Mouse (Mus musculus): ENCODE results near the gene Sart3. TPM values are rescaled to one million over a fixed set of nuclear protein-coding genes. Genes with fewer than 3 reads are reported as not detected.

The Sart3 gene
- polyA plus RNA-seq, 1 experiment, result 29.3 TPM

GRCm38 (mm10) chr5:113764426-113764825 is 7.9 kb downstream of the Sart3 start:
- H3ac ChIP-seq (ENCODE audit: control insufficient read depth, insufficient read length), result no peak overlapping the region
- H3K79me2 ChIP-seq (ENCODE audit: control insufficient read depth, insufficient read depth), result peaks cover 65% of the 10 kb centered on the region
- H3K27me3 ChIP-seq (ENCODE audit: control insufficient read depth, insufficient read depth, insufficient read length), result no peaks in the 10 kb centered on the region
- H3K4me2 ChIP-seq (ENCODE audit: low read depth), result no peak overlapping the region
- no peak for TF ChIP-seq SRF (IDR thresholded peaks at IDR 0.05; ENCODE audit: control insufficient read depth, insufficient read length, low read depth)
- TF ChIP-seq E2F4 (IDR thresholded peaks at IDR 0.05; ENCODE audit: insufficient read depth), result no peak
- TF ChIP-seq POLR2AphosphoS2 (IDR thresholded peaks at IDR 0.05; ENCODE audit: insufficient read length, low read depth), result no peak
- no peak for TF ChIP-seq USF1 (IDR thresholded peaks at IDR 0.05; ENCODE audit: low read depth)
- no peak for TF ChIP-seq REST (IDR thresholded peaks at IDR 0.05; ENCODE audit: insufficient read depth, insufficient read length)
- TF ChIP-seq MYOG (IDR thresholded peaks at IDR 0.05; ENCODE audit: control insufficient read depth in 1 of 3, insufficient read depth in 1 of 3, insufficient read length in 2 of 3, low read depth in 2 of 3), result no peak
- no peak for TF ChIP-seq MYOD1 (IDR thresholded peaks at IDR 0.05; ENCODE audit: control insufficient read depth in 1 of 3, insufficient read length in 2 of 3, low read depth in 2 of 3)
- no peak for TF ChIP-seq POLR2A (IDR thresholded peaks at IDR 0.05; ENCODE audit: insufficient read length, low read depth)
- no peak for TF ChIP-seq TCF12 (IDR thresholded peaks at IDR 0.05; ENCODE audit: insufficient read depth, poor library complexity, severe bottlenecking)
- TF ChIP-seq CEBPB (IDR thresholded peaks at IDR 0.05; ENCODE audit: insufficient read depth, poor library complexity, severe bottlenecking), result no peak
- TF ChIP-seq TCF3 (IDR thresholded peaks at IDR 0.05; ENCODE audit: insufficient read length, low read depth), result no peak
- TF ChIP-seq MAX (IDR thresholded peaks at IDR 0.05; ENCODE audit: low read depth), result no peak
- H3K4me3 ChIP-seq, result no peak overlapping the region
- H3K36me3 ChIP-seq (ENCODE audit: control insufficient read depth, insufficient read depth), result peaks cover 5% of the 10 kb centered on the region

GRCm38 (mm10) chr5:113761585-113761984 is 10.7 kb downstream of the Sart3 start:
- peaks cover 37% of the 10 kb centered on the region for H3K79me2 ChIP-seq (ENCODE audit: control insufficient read depth, insufficient read depth)
- TF ChIP-seq TCF12 (IDR thresholded peaks at IDR 0.05; ENCODE audit: insufficient read depth, poor library complexity, severe bottlenecking) (no peak), USF1 (IDR thresholded peaks at IDR 0.05; ENCODE audit: low read depth) (no peak), TCF3 (IDR thresholded peaks at IDR 0.05; ENCODE audit: insufficient read length, low read depth) (no peak), E2F4 (IDR thresholded peaks at IDR 0.05; ENCODE audit: insufficient read depth) (no peak), POLR2A (IDR thresholded peaks at IDR 0.05; ENCODE audit: insufficient read length, low read depth) (no peak), POLR2AphosphoS2 (IDR thresholded peaks at IDR 0.05; ENCODE audit: insufficient read length, low read depth) (no peak), REST (IDR thresholded peaks at IDR 0.05; ENCODE audit: insufficient read depth, insufficient read length) (no peak), MYOG (IDR thresholded peaks at IDR 0.05; ENCODE audit: control insufficient read depth in 1 of 3, insufficient read depth in 1 of 3, insufficient read length in 2 of 3, low read depth in 2 of 3) (no peak), CEBPB (IDR thresholded peaks at IDR 0.05; ENCODE audit: insufficient read depth, poor library complexity, severe bottlenecking) (no peak), MAX (IDR thresholded peaks at IDR 0.05; ENCODE audit: low read depth) (no peak), SRF (IDR thresholded peaks at IDR 0.05; ENCODE audit: control insufficient read depth, insufficient read length, low read depth) (no peak), MYOD1 (IDR thresholded peaks at IDR 0.05; ENCODE audit: control insufficient read depth in 1 of 3, insufficient read length in 2 of 3, low read depth in 2 of 3) (no peak)
- no peaks in the 10 kb centered on the region for H3K27me3 ChIP-seq (ENCODE audit: control insufficient read depth, insufficient read depth, insufficient read length)
- no peak overlapping the region for H3K4me2 ChIP-seq (ENCODE audit: low read depth)
- H3K4me3 ChIP-seq, result no peak overlapping the region
- no peak overlapping the region for H3ac ChIP-seq (ENCODE audit: control insufficient read depth, insufficient read length)
- peaks cover 5% of the 10 kb centered on the region for H3K36me3 ChIP-seq (ENCODE audit: control insufficient read depth, insufficient read depth)

GRCm38 (mm10) chr5:113755347-113756030 is 16.8 kb downstream of the Sart3 start:
- peaks cover 7% of the 10 kb centered on the region for H3K36me3 ChIP-seq (ENCODE audit: control insufficient read depth, insufficient read depth)
- no peaks in the 10 kb centered on the region for H3K27me3 ChIP-seq (ENCODE audit: control insufficient read depth, insufficient read depth, insufficient read length)
- H3K4me2 ChIP-seq (ENCODE audit: low read depth), result no peak overlapping the region
- no peak overlapping the region for H3ac ChIP-seq (ENCODE audit: control insufficient read depth, insufficient read length)
- H3K4me3 ChIP-seq, result no peak overlapping the region
- TF ChIP-seq SRF (IDR thresholded peaks at IDR 0.05; ENCODE audit: control insufficient read depth, insufficient read length, low read depth) (no peak), POLR2A (IDR thresholded peaks at IDR 0.05; ENCODE audit: insufficient read length, low read depth) (no peak), E2F4 (IDR thresholded peaks at IDR 0.05; ENCODE audit: insufficient read depth) (no peak), MAX (IDR thresholded peaks at IDR 0.05; ENCODE audit: low read depth) (no peak), CEBPB (IDR thresholded peaks at IDR 0.05; ENCODE audit: insufficient read depth, poor library complexity, severe bottlenecking) (no peak), TCF12 (IDR thresholded peaks at IDR 0.05; ENCODE audit: insufficient read depth, poor library complexity, severe bottlenecking) (no peak), TCF3 (IDR thresholded peaks at IDR 0.05; ENCODE audit: insufficient read length, low read depth) (no peak), POLR2AphosphoS2 (IDR thresholded peaks at IDR 0.05; ENCODE audit: insufficient read length, low read depth) (no peak), MYOD1 (IDR thresholded peaks at IDR 0.05; ENCODE audit: control insufficient read depth in 1 of 3, insufficient read length in 2 of 3, low read depth in 2 of 3) (no peak), REST (IDR thresholded peaks at IDR 0.05; ENCODE audit: insufficient read depth, insufficient read length) (no peak), MYOG (IDR thresholded peaks at IDR 0.05; ENCODE audit: control insufficient read depth in 1 of 3, insufficient read depth in 1 of 3, insufficient read length in 2 of 3, low read depth in 2 of 3) (no peak), USF1 (IDR thresholded peaks at IDR 0.05; ENCODE audit: low read depth) (no peak)
- no peaks in the 10 kb centered on the region for H3K79me2 ChIP-seq (ENCODE audit: control insufficient read depth, insufficient read depth)

GRCm38 (mm10) chr5:113751521-113752157 is 20.7 kb downstream of the Sart3 start:
- Histone ChIP-seq H3K4me2 (ENCODE audit: low read depth) (no peak overlapping the region), H3K79me2 (ENCODE audit: control insufficient read depth, insufficient read depth) (no peaks in the 10 kb centered on the region), H3ac (ENCODE audit: control insufficient read depth, insufficient read length) (no peak overlapping the region), H3K4me3 (no peak overlapping the region), H3K27me3 (ENCODE audit: control insufficient read depth, insufficient read depth, insufficient read length) (no peaks in the 10 kb centered on the region), H3K36me3 (ENCODE audit: control insufficient read depth, insufficient read depth) (peaks cover 23% of the 10 kb centered on the region)
- no peak for TF ChIP-seq MAX (IDR thresholded peaks at IDR 0.05; ENCODE audit: low read depth)
- TF ChIP-seq CEBPB (IDR thresholded peaks at IDR 0.05; ENCODE audit: insufficient read depth, poor library complexity, severe bottlenecking), result no peak
- no peak for TF ChIP-seq E2F4 (IDR thresholded peaks at IDR 0.05; ENCODE audit: insufficient read depth)
- TF ChIP-seq USF1 (IDR thresholded peaks at IDR 0.05; ENCODE audit: low read depth), result no peak
- TF ChIP-seq TCF3 (IDR thresholded peaks at IDR 0.05; ENCODE audit: insufficient read length, low read depth), result no peak
- TF ChIP-seq MYOD1 (IDR thresholded peaks at IDR 0.05; ENCODE audit: control insufficient read depth in 1 of 3, insufficient read length in 2 of 3, low read depth in 2 of 3), result no peak
- no peak for TF ChIP-seq REST (IDR thresholded peaks at IDR 0.05; ENCODE audit: insufficient read depth, insufficient read length)
- TF ChIP-seq TCF12 (IDR thresholded peaks at IDR 0.05; ENCODE audit: insufficient read depth, poor library complexity, severe bottlenecking), result no peak
- TF ChIP-seq POLR2A (IDR thresholded peaks at IDR 0.05; ENCODE audit: insufficient read length, low read depth), result no peak
- no peak for TF ChIP-seq POLR2AphosphoS2 (IDR thresholded peaks at IDR 0.05; ENCODE audit: insufficient read length, low read depth)
- TF ChIP-seq SRF (IDR thresholded peaks at IDR 0.05; ENCODE audit: control insufficient read depth, insufficient read length, low read depth), result no peak
